Mouse (Mus musculus) brown adipose tissue, adult 24 weeks (tissue): ENCODE data around the gene Olfr287. TPM values are rescaled to one million over a fixed set of nuclear protein-coding genes. Genes with fewer than 3 reads are reported as not detected.

Experiments
- polyA plus RNA-seq: library from polyadenylated mRNA; stranded (reverse); fragments of >200 nt; gene quantifications from 2 replicates; pipeline ENCODE4 v1.2.4, GENCODE M21; 2012; ENCODE audit not compliant: missing spikeins, insufficient read depth, insufficient read length

Gene Olfr287
- polyA plus RNA-seq, 1 experiment = not detected

Other genes with a start within 250 kb of the Olfr287 start
- gene Col2a1, start 216.4 kb downstream of the Olfr287 start, polyA plus RNA-seq = not detected in 2 replicates
- 55.0 and 67.2 TPM in 2 replicates for gene Pfkm, start 128.5 kb downstream of the Olfr287 start, polyA plus RNA-seq
- 6.0 and 7.7 TPM in 2 replicates for gene Senp1, start 127.3 kb downstream of the Olfr287 start, polyA plus RNA-seq
- 31.3 and 32.9 TPM in 2 replicates for gene Asb8, start 55.4 kb downstream of the Olfr287 start, polyA plus RNA-seq
- not detected in 2 replicates for gene Ccdc184, start 53.9 kb downstream of the Olfr287 start, polyA plus RNA-seq
- gene Olfr288, start 25.5 kb downstream of the Olfr287 start, polyA plus RNA-seq = not detected in 2 replicates
- gene Gm44579, start 79 bp downstream of the Olfr287 start, polyA plus RNA-seq = not detected in 2 replicates
- not detected in 2 replicates for gene Olfr286, start 13.4 kb upstream of the Olfr287 start, polyA plus RNA-seq
- gene H1fnt, start 36.2 kb upstream of the Olfr287 start, polyA plus RNA-seq = not detected in 2 replicates
- gene Zfp641, start 75.1 kb upstream of the Olfr287 start, polyA plus RNA-seq = 3.6 and 4.6 TPM in 2 replicates
- gene Olfr285, start 96.3 kb upstream of the Olfr287 start, polyA plus RNA-seq = not detected in 2 replicates
- gene Olfr284, start 119.9 kb upstream of the Olfr287 start, polyA plus RNA-seq = not detected in 2 replicates
- not detected in 2 replicates for gene Olfr283, start 159.9 kb upstream of the Olfr287 start, polyA plus RNA-seq
- gene Olfr282, start 210.2 kb upstream of the Olfr287 start, polyA plus RNA-seq = not detected in 2 replicates
- gene Olfr281, start 231.5 kb upstream of the Olfr287 start, polyA plus RNA-seq = not detected in 2 replicates
- not detected in 2 replicates for gene OR5BS1P, start 248.8 kb upstream of the Olfr287 start, polyA plus RNA-seq